Mouse (Mus musculus) layer of hippocampus, adult 8-10 months (tissue): ENCODE data around the gene Caln1. TPM values are rescaled to one million over a fixed set of nuclear protein-coding genes. Genes with fewer than 3 reads are reported as not detected.

Experiments used
- DNase-seq, 2 experiments: peaks; one replicate each; pipeline ENCODE4 v3.0.0; 2022; ENCODE audit warnings: low spot score in 2 of 2
- total RNA-seq, 4 experiments: library from RNA; stranded (reverse); gene quantifications; 2 replicates each; pipeline ENCODE4 v1.2.4; 2022

Gene Caln1
- total RNA-seq, 4 experiments from 2014 or later: 127 to 148 (median 137) TPM

- DNase-seq: no peak
Observed at GRCm38 (mm10) chr5:130393618-130394355, 24.5 kb downstream of the Caln1 start.

GRCm38 (mm10) chr5:130394386-130394785 is 25.1 kb downstream of the Caln1 start:
- no peak for DNase-seq

- DNase-seq: no peak
Observed at GRCm38 (mm10) chr5:130395142-130395541, 25.9 kb downstream of the Caln1 start.

GRCm38 (mm10) chr5:130400136-130400917 is 31.1 kb downstream of the Caln1 start:
- no peak for DNase-seq

- peak in 1 of 2 experiments; percentile 60 for DNase-seq
Observed at GRCm38 (mm10) chr5:130405201-130405600, 35.9 kb downstream of the Caln1 start.

- no peak for DNase-seq
Observed at GRCm38 (mm10) chr5:130409706-130410105, 40.5 kb downstream of the Caln1 start.

GRCm38 (mm10) chr5:130411516-130411915 is 42.3 kb downstream of the Caln1 start:
- DNase-seq: peak in 1 of 2 experiments; percentile 16

GRCm38 (mm10) chr5:130447438-130447837 is 78.2 kb downstream of the Caln1 start:
- DNase-seq: no peak

- peak; percentile 29 to 47 for DNase-seq
Observed at GRCm38 (mm10) chr5:130448491-130448890, 79.2 kb downstream of the Caln1 start.

GRCm38 (mm10) chr5:130448931-130449856 is 79.9 kb downstream of the Caln1 start:
- peak; percentile 31 to 63 for DNase-seq

GRCm38 (mm10) chr5:130450031-130450541 is 80.8 kb downstream of the Caln1 start:
- peak; percentile 32 to 33 for DNase-seq

GRCm38 (mm10) chr5:130458076-130458475 is 88.8 kb downstream of the Caln1 start:
- peak in 1 of 2 experiments; percentile 35 for DNase-seq

GRCm38 (mm10) chr5:130472209-130472608 is 103.0 kb downstream of the Caln1 start:
- no peak for DNase-seq

- no peak for DNase-seq
Observed at GRCm38 (mm10) chr5:130474876-130475275, 105.6 kb downstream of the Caln1 start.

GRCm38 (mm10) chr5:130476741-130477140 is 107.5 kb downstream of the Caln1 start:
- no peak for DNase-seq

GRCm38 (mm10) chr5:130480290-130480689 is 111.0 kb downstream of the Caln1 start:
- no peak for DNase-seq

- DNase-seq: no peak
Observed at GRCm38 (mm10) chr5:130491471-130491870, 122.2 kb downstream of the Caln1 start.

- DNase-seq: no peak
Observed at GRCm38 (mm10) chr5:130492305-130492704, 123.0 kb downstream of the Caln1 start.

GRCm38 (mm10) chr5:130502541-130502940 is 133.3 kb downstream of the Caln1 start:
- DNase-seq: peak; percentile 14 to 20

GRCm38 (mm10) chr5:130504891-130505290 is 135.6 kb downstream of the Caln1 start:
- no peak for DNase-seq

GRCm38 (mm10) chr5:130510516-130510915 is 141.3 kb downstream of the Caln1 start:
- DNase-seq: no peak
